Comparison of ENCODE assay signal across 10 mouse cellular contexts in the genomic region with DNA sequence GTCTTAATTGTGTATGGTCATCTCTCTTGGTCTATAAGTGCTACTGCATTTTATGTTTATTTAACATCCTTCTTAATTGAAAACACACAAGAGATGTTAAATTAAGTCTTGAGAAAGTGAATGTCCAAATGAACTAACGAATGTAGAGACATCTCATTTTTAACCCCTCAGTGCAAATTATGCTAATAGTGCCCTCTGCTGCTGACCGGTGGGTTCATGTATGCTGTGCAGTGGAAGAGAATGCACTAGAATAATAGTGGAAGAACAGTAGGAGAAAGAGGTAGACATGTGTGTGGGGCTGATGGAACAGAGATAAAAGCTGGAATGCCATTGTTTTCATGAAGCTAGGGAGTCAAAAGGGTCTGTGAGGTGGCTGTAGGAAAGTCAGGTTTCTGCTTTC.
DNase-seq lines count a peak whose midpoint lies in the region; ATAC-seq and TF ChIP-seq lines count a peak whose summit lies in the region.
"Had no signal": no experiment of that assay in that cellular context is flagged by ENCODE, and none has a peak within 500 bp of the region (broad histone marks: within the 10 kb centered on the region; RNA-seq: fewer than 3 reads in every experiment).

No protein-coding gene starts in this region.

- no peak overlapping the region for H3K9ac ChIP-seq in forebrain, postnatal 0 days
- H3K9ac ChIP-seq in forebrain, embryonic 16.5 days (replicated peaks; ENCODE audit: low read depth, low read length): no peak overlapping the region
- H3K9ac ChIP-seq in kidney, postnatal 0 days (ENCODE audit: low read depth, low read length): no peak overlapping the region
- no peak overlapping the region for H3K9ac ChIP-seq in kidney, embryonic 15.5 days

- H3K4me2 ChIP-seq in forebrain, postnatal 0 days (ENCODE audit: low read depth): no peak overlapping the region
- H3K4me2 ChIP-seq in forebrain, embryonic 16.5 days (ENCODE audit: low read length): no peak overlapping the region
- no peak overlapping the region for H3K4me2 ChIP-seq in kidney, postnatal 0 days (ENCODE audit: low read length)
- H3K4me2 ChIP-seq in kidney, embryonic 15.5 days: no peak overlapping the region

- H3K9me3 ChIP-seq in forebrain, postnatal 0 days (ENCODE audit: low read length): no peaks in the 10 kb centered on the region
- no peaks in the 10 kb centered on the region for H3K9me3 ChIP-seq in forebrain, embryonic 16.5 days (ENCODE audit: control insufficient read depth, low read length)
- no peaks in the 10 kb centered on the region for H3K9me3 ChIP-seq in kidney, postnatal 0 days (replicated peaks; ENCODE audit: low read length)
- no peaks in the 10 kb centered on the region for H3K9me3 ChIP-seq in kidney, embryonic 15.5 days (replicated peaks)

- H3K27me3 ChIP-seq in forebrain, postnatal 0 days (ENCODE audit: insufficient read depth, low read length): no peaks in the 10 kb centered on the region
- no peaks in the 10 kb centered on the region for H3K27me3 ChIP-seq in forebrain, embryonic 16.5 days (replicated peaks; ENCODE audit: control insufficient read depth, insufficient read depth, low read length)
- H3K27me3 ChIP-seq in kidney, postnatal 0 days (ENCODE audit: insufficient read depth, low read length): no peaks in the 10 kb centered on the region
- no peaks in the 10 kb centered on the region for H3K27me3 ChIP-seq in kidney, embryonic 15.5 days

- H3K36me3 ChIP-seq in forebrain, postnatal 0 days (ENCODE audit: insufficient read depth): no peaks in the 10 kb centered on the region
- H3K36me3 ChIP-seq in forebrain, embryonic 16.5 days (ENCODE audit: control insufficient read depth, insufficient read depth): no peaks in the 10 kb centered on the region
- H3K36me3 ChIP-seq in kidney, postnatal 0 days (ENCODE audit: insufficient read depth, low read length): no peaks in the 10 kb centered on the region
- H3K36me3 ChIP-seq in kidney, embryonic 15.5 days: no peaks in the 10 kb centered on the region

- DNase-seq in forebrain, postnatal 0 days: peak; percentile 9
- DNase-seq in kidney, postnatal 0 days (ENCODE audit: low spot score): peak; percentile 72
- DNase-seq in urinary bladder, postnatal 14 days (ENCODE audit: low spot score): peak; percentile 40
- DNase-seq in urinary bladder, postnatal 25 days (ENCODE audit: low spot score): no peak
- no peak for DNase-seq in right cerebral cortex, adult 18-20 months
- DNase-seq in T-cell, adult 2 months (ENCODE audit: low spot score): no peak
- DNase-seq: right cerebral cortex, postnatal 25 days had no signal

- H3K4me3 ChIP-seq in forebrain, postnatal 0 days (ENCODE audit: low read depth, low read length): no peak overlapping the region
- H3K4me3 ChIP-seq in forebrain, embryonic 16.5 days (replicated peaks; ENCODE audit: low read length): no peak overlapping the region
- no peak overlapping the region for H3K4me3 ChIP-seq in kidney, postnatal 0 days (replicated peaks; ENCODE audit: low read depth, low read length)
- H3K4me3 ChIP-seq in kidney, embryonic 15.5 days (replicated peaks): no peak overlapping the region

- no peak for ATAC-seq in forebrain, postnatal 0 days
- ATAC-seq in forebrain, embryonic 16.5 days: no peak
- ATAC-seq in kidney, postnatal 0 days (replicated peaks; ENCODE audit: low FRiP score, low read depth): no peak
- ATAC-seq in kidney, embryonic 15.5 days (replicated peaks; ENCODE audit: low FRiP score): no peak
- ATAC-seq: CD4-positive, CD25-positive, alpha-beta regulatory T cell, adult 4 months had no signal

- no peak overlapping the region for H3K27ac ChIP-seq in forebrain, postnatal 0 days (ENCODE audit: low read depth, low read length)
- no peak overlapping the region for H3K27ac ChIP-seq in forebrain, embryonic 16.5 days (ENCODE audit: low read length)
- H3K27ac ChIP-seq in kidney, postnatal 0 days: no peak overlapping the region
- no peak overlapping the region for H3K27ac ChIP-seq in kidney, embryonic 15.5 days

- H3K4me1 ChIP-seq in forebrain, postnatal 0 days (ENCODE audit: insufficient read depth): no peaks in the 10 kb centered on the region
- no peaks in the 10 kb centered on the region for H3K4me1 ChIP-seq in forebrain, embryonic 16.5 days (replicated peaks; ENCODE audit: control insufficient read depth, insufficient read depth, low read length)
- H3K4me1 ChIP-seq in kidney, postnatal 0 days (replicated peaks; ENCODE audit: insufficient read depth, low read length): no peaks in the 10 kb centered on the region
- H3K4me1 ChIP-seq in kidney, embryonic 15.5 days: no peaks in the 10 kb centered on the region

- peak; percentile 50 for TF ChIP-seq CTCF in forebrain, postnatal 0 days (IDR thresholded peaks at IDR 0.05; ENCODE audit: low read depth)
- TF ChIP-seq CTCF in kidney, postnatal 0 days (IDR thresholded peaks at IDR 0.05; ENCODE audit: low read depth): peak; percentile 80

- WGBS in forebrain, postnatal 0 days: 53% methylated on average over 2 of the region's 2 CpGs
- 44% methylated on average over 2 of the region's 2 CpGs for WGBS in forebrain, embryonic 16.5 days
- WGBS in kidney, postnatal 0 days: 57% methylated on average over 2 of the region's 2 CpGs
- WGBS in kidney, embryonic 15.5 days: 68% methylated on average over 2 of the region's 2 CpGs

Comparison
In these comparisons a context has a peak if more than half of its experiments do, and no peak if none do; other contexts are left out.
1. DNase-seq: peak in forebrain, postnatal 0 days (single experiment), kidney, postnatal 0 days (single experiment) and urinary bladder, postnatal 14 days (single experiment); none in urinary bladder, postnatal 25 days (single experiment), right cerebral cortex, adult 18-20 months (single experiment) and T-cell, adult 2 months (single experiment).